Mouse (Mus musculus) midbrain, embryonic 14.5 days (tissue): ENCODE measurements around the gene Ssr4. TPM values are rescaled to one million over a fixed set of nuclear protein-coding genes. Genes with fewer than 3 reads are reported as not detected.

Experiments used
- ATAC-seq: fragments of 200-750 bp; cut with Nextera tagmentation; 2 replicates; pipeline ENCODE4 v1.8.0; 2017; ENCODE audit warnings: moderate number of reproducible peaks, moderate library complexity; ENCODE audit not compliant: low FRiP score, low TSS enrichment
- DNase-seq: peaks from one replicate; pipeline ENCODE4 v3.0.0-alpha.2; 2015
- H3K27ac ChIP-seq: fragments of 300-500 bp; sonication (generic); replicated peaks from 2 replicates; pipeline ENCODE4 v1.5.1; 2014; ENCODE audit warnings: mild to moderate bottlenecking, low read depth, low read length, moderate library complexity
- H3K27me3 ChIP-seq: fragments of 300-500 bp; sonication (generic); 2 replicates; pipeline ENCODE4 v1.6.1; 2014; ENCODE audit warnings: low read length, control low read depth, mixed read lengths; ENCODE audit not compliant: control insufficient read depth, insufficient read depth
- H3K36me3 ChIP-seq: fragments of 300-500 bp; sonication (generic); 2 replicates; pipeline ENCODE4 v1.6.1; 2014; ENCODE audit warnings: low read length, control low read depth; ENCODE audit not compliant: control insufficient read depth, insufficient read depth
- H3K4me1 ChIP-seq: fragments of 300-500 bp; sonication (generic); 2 replicates; pipeline ENCODE4 v1.6.1; 2014; ENCODE audit warnings: mild to moderate bottlenecking, antibody characterized with exemption, low read length, control low read depth; ENCODE audit not compliant: control insufficient read depth, insufficient read depth
- H3K4me2 ChIP-seq: fragments of 300-500 bp; sonication (generic); 2 replicates; pipeline ENCODE4 v1.6.1; 2014; ENCODE audit warnings: mild to moderate bottlenecking, low read length, moderate library complexity
- H3K4me3 ChIP-seq: fragments of 300-500 bp; sonication (generic); replicated peaks from 2 replicates; pipeline ENCODE4 v1.5.1; 2014; ENCODE audit warnings: low read depth, low read length
- H3K9ac ChIP-seq: fragments of 300-500 bp; sonication (generic); replicated peaks from 2 replicates; pipeline ENCODE4 v1.6.1; 2014; ENCODE audit warnings: mild to moderate bottlenecking, low read length, moderate library complexity
- H3K9me3 ChIP-seq: fragments of 300-500 bp; sonication (generic); 2 replicates; pipeline ENCODE4 v1.6.1; 2016; ENCODE audit warnings: low read length, control low read depth, mixed read lengths; ENCODE audit not compliant: control insufficient read depth
- WGBS: fragments of 180-500 bp; shearing (Covaris S2); extraction: QIAGEN DNeasy Blood & Tissue Kit; methylation state at CpG from one replicate; pipeline ENCODE4 v1.1.7; 2014; 5-methylcytosine and 5-hydroxymethylcytosine counted together
- polyA plus RNA-seq: library from polyadenylated mRNA; unstranded; fragments of >200 nt; fragmentation: Nextera tagmentation; extraction: Ambion mirVana; gene quantifications from 2 replicates; pipeline ENCODE4 v1.2.1, GENCODE M21; 2014

Ssr4 gene
- polyA plus RNA-seq, 1 experiment from 2014 or later, result 152 TPM

DNA sequence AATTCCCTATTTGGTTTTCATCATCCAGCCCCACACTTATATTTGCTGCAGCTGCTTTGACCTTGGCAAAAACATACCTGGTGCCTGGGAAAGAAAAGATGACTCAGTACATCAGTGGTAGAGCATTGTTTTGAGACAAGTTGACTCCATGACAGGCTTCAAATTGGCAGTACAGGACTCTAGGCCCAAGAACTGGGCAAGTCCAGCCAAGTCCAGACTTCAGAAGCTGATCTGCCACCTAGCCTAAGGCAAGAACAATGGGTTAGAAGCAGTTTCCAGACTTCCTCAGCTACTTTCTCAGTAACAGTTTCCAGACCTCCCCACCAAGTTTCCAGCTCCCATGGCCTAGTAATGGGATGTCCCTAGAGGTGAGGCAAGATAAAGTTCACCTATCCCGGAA is 48.9 kb downstream of the Ssr4 start:
- Histone ChIP-seq H3K36me3 (no peaks in the 10 kb centered on the region), H3K27ac (no peak overlapping the region), H3K4me2 (no peak overlapping the region), H3K27me3 (no peaks in the 10 kb centered on the region), H3K9ac (no peak overlapping the region), H3K4me3 (no peak overlapping the region), H3K4me1 (no peaks in the 10 kb centered on the region), H3K9me3 (no peaks in the 10 kb centered on the region)
- DNase-seq, result no peak
- ATAC-seq, result no peak
- 95% methylated on average over 1 of the region's 1 CpGs for WGBS

GRCm38 (mm10) chrX:73836691-73837090 is 49.9 kb downstream of the Ssr4 start:
- Histone ChIP-seq H3K4me3 (no peak overlapping the region), H3K4me2 (no peak overlapping the region), H3K27ac (no peak overlapping the region), H3K9me3 (no peaks in the 10 kb centered on the region), H3K4me1 (no peaks in the 10 kb centered on the region), H3K36me3 (no peaks in the 10 kb centered on the region), H3K9ac (no peak overlapping the region), H3K27me3 (no peaks in the 10 kb centered on the region)
- WGBS, result 80% methylated on average over 3 of the region's 3 CpGs
- ATAC-seq (no peak), DNase-seq (no peak)

Other genes starting within 250 kb of the Ssr4 start
- 0.22 and 0.31 TPM in 2 replicates for gene Dusp9, start 147.6 kb upstream of the Ssr4 start, polyA plus RNA-seq
- 138 and 176 TPM in 2 replicates for gene Pnck, start 126.9 kb upstream of the Ssr4 start, polyA plus RNA-seq
- 8.9 and 9.5 TPM in 2 replicates for gene Slc6a8, start 113.9 kb upstream of the Ssr4 start, polyA plus RNA-seq
- gene Bcap31, start 70.9 kb upstream of the Ssr4 start, polyA plus RNA-seq, result 106 and 116 TPM in 2 replicates
- gene Abcd1, start 70.4 kb upstream of the Ssr4 start, polyA plus RNA-seq, result 7.1 and 8.7 TPM in 2 replicates
- 0.12 and 0.19 TPM in 2 replicates for gene Plxnb3, start 29.9 kb upstream of the Ssr4 start, polyA plus RNA-seq
- gene Srpk3, start 12.6 kb upstream of the Ssr4 start, polyA plus RNA-seq, result 1.5 and 2.5 TPM in 2 replicates
- gene Idh3g, start 131 bp upstream of the Ssr4 start, polyA plus RNA-seq, result 248 and 252 TPM in 2 replicates
- gene Pdzd4, start 37.9 kb downstream of the Ssr4 start, polyA plus RNA-seq, result 5.9 and 20.8 TPM in 2 replicates
- gene Avpr2, start 105.1 kb downstream of the Ssr4 start, polyA plus RNA-seq, result not detected in 2 replicates
- gene L1cam, start 109.1 kb downstream of the Ssr4 start, polyA plus RNA-seq, result 84.0 and 103 TPM in 2 replicates
- 1.8 and 2.1 TPM in 2 replicates for gene Arhgap4, start 134.8 kb downstream of the Ssr4 start, polyA plus RNA-seq
- 82.2 and 89.0 TPM in 2 replicates for gene Naa10, start 134.9 kb downstream of the Ssr4 start, polyA plus RNA-seq
- 3.0 and 11.1 TPM in 2 replicates for gene Renbp, start 143.8 kb downstream of the Ssr4 start, polyA plus RNA-seq
- gene Hcfc1, start 179.3 kb downstream of the Ssr4 start, polyA plus RNA-seq, result 61.5 and 73.2 TPM in 2 replicates
- gene Irak1, start 236.9 kb downstream of the Ssr4 start, polyA plus RNA-seq, result 24.5 and 28.6 TPM in 2 replicates